Mouse (Mus musculus) olfactory bulb, adult 2 months (tissue): ENCODE results near the gene Rsph14.

Source experiments
- CTCF ChIP-seq: fragments of 200-500 bp; IDR thresholded peaks from 2 replicates; pipeline ENCODE4 v1.5.1; 2012; ENCODE audit warnings: low read depth, mild to moderate bottlenecking, low read length, moderate library complexity; ENCODE audit not compliant: insufficient read depth
- POLR2A ChIP-seq: fragments of 200-500 bp; IDR thresholded peaks from 2 replicates; pipeline ENCODE4 v1.6.1; 2012; ENCODE audit warnings: mild to moderate bottlenecking, low read depth, low read length, moderate library complexity; ENCODE audit not compliant: insufficient read depth

DNA sequence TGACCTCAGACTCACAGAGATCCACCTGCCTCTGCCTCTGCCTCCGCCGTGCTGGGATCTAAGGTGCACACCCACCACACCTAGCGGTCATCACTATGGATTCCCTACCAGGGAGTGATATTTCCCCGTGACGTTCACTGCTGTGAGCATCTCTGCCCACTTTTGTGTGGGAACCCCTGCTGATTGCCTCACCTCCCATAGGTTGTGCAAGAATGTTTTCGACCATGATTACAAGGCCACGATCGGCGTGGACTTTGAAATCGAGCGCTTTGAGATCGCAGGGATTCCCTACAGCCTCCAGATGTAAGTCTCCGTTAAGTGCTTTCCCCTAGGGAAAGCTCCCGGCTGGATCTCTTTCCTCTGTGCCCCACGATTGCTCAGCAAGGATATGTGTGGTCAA, 13.4 kb upstream of the Rsph14 start:
- TF ChIP-seq CTCF, result no peak
- no peak for TF ChIP-seq POLR2A
